Mouse (Mus musculus) C2C12 (cell line): Measurements from ENCODE around the gene Atmin. TPM values are rescaled to one million over a fixed set of nuclear protein-coding genes. Genes with fewer than 3 reads are reported as not detected.

Source experiments
- H3K27me3 ChIP-seq: one replicate; pipeline ENCODE4 v1.6.1; 2011; ENCODE audit not compliant: control insufficient read depth, insufficient read depth, insufficient read length
- H3K36me3 ChIP-seq: one replicate; pipeline ENCODE4 v1.6.1; 2011; ENCODE audit not compliant: control insufficient read depth, insufficient read depth
- H3K4me3 ChIP-seq: one replicate; pipeline ENCODE4 v1.5.1; 2011; ENCODE audit warnings: mild to moderate bottlenecking, control low read depth; ENCODE audit not compliant: poor library complexity, insufficient read depth, severe bottlenecking
- H3K79me2 ChIP-seq: one replicate; pipeline ENCODE4 v1.6.1; 2011; ENCODE audit not compliant: control insufficient read depth, insufficient read depth
- H3K79me3 ChIP-seq: one replicate; pipeline ENCODE4 v1.6.1; 2011; ENCODE audit warnings: low read depth, control low read depth
- H3ac ChIP-seq: one replicate; pipeline ENCODE3; 2011; ENCODE audit warnings: low read depth; ENCODE audit not compliant: control insufficient read depth, insufficient read length
- CEBPB ChIP-seq: IDR thresholded peaks from one replicate; pipeline ENCODE4 v1.6.1; 2011; ENCODE audit warnings: low read depth, mild to moderate bottlenecking, control low read depth, moderate library complexity
- CTCF ChIP-seq: IDR thresholded peaks from one replicate; pipeline ENCODE4 v1.5.1; 2011; ENCODE audit not compliant: control insufficient read depth, insufficient read depth, insufficient read length
- FOSL1 ChIP-seq: IDR thresholded peaks from one replicate; pipeline ENCODE4 v1.8.0; 2011; ENCODE audit warnings: mild to moderate bottlenecking, low read length; ENCODE audit not compliant: poor library complexity, insufficient read depth, severe bottlenecking
- MAX ChIP-seq: IDR thresholded peaks from one replicate; pipeline ENCODE4 v1.6.1; 2011; ENCODE audit warnings: mild to moderate bottlenecking, control low read depth
- MYOD1 ChIP-seq: IDR thresholded peaks from one replicate; pipeline ENCODE4 v1.6.1; 2011; ENCODE audit warnings: low read depth; ENCODE audit not compliant: control insufficient read depth, insufficient read length
- MYOG ChIP-seq: IDR thresholded peaks from one replicate; pipeline ENCODE4 v1.6.1; 2011; ENCODE audit not compliant: control insufficient read depth, insufficient read length; ENCODE audit errors: extremely low read depth
- USF1 ChIP-seq: IDR thresholded peaks from one replicate; pipeline ENCODE4 v1.6.1; 2011; ENCODE audit warnings: low read depth, mild to moderate bottlenecking, control low read depth, moderate library complexity
- long read RNA-seq, 2 experiments: library from polyadenylated mRNA; unstranded; transcript quantifications; one replicate each; pipeline ENCODE4 v2.0.0; 2019 to 2020
- polyA plus RNA-seq: library from polyadenylated mRNA; unstranded; fragments of >200 nt; fragmentation: generic; extraction: Trizol; gene quantifications from one replicate; pipeline ENCODE4 v1.2.1, GENCODE M21; 2012; ENCODE audit warnings: missing spikeins

Atmin gene
- polyA plus RNA-seq: 5.8 TPM
- long read RNA-seq, experiment 1, partial matches to known transcripts: 0 of 3 reads
- long read RNA-seq, experiment 1, other reads (novel, unspliced or antisense): 3 of 3 reads
- long read RNA-seq, experiment 2, full-length matches to known transcripts: 1 of 7 reads
- long read RNA-seq, experiment 2, partial matches to known transcripts: 0 of 7 reads
- long read RNA-seq, experiment 2, other reads (novel, unspliced or antisense): 6 of 7 reads

DNA sequence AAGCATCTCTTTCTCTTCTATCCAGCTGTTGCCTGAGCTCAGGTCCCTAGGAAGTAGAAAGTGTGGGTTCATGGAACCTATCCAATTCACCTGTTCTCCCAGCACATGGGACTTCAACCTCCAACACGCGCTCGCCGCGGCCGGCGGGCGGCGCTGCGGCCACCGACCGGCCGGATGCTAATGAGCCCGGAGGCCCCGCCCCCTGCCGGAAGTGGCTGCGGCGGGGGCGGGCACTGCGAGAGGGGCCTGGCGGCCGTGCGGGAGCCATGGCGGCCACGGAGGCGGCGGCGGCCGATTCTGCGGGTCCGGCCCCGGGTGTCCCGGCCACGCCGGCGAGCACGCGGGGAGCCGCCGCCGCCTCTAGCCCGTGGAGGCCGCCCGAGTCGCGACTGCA, at the start of gene Atmin:
Gene Atmin, plus strand, starts transcription at position 233 of the 394 bp plus-strand sequence.
- no peaks in the 10 kb centered on the region for H3K27me3 ChIP-seq
- H3K4me3 ChIP-seq: peak within 1 kb of the TSS; percentile 79
- no peaks in the 10 kb centered on the region for H3K79me3 ChIP-seq
- TF ChIP-seq MYOD1: no peak
- no peak for TF ChIP-seq USF1
- TF ChIP-seq FOSL1: no peak
- peak; percentile 39 for TF ChIP-seq MAX
- TF ChIP-seq CEBPB: no peak
- peak; percentile 75 for TF ChIP-seq CTCF
- no peaks in the 10 kb centered on the region for H3K36me3 ChIP-seq
- H3K79me2 ChIP-seq: peaks cover 19% of the 10 kb centered on the region
- peak within 1 kb of the TSS; percentile 90 for H3ac ChIP-seq

DNA sequence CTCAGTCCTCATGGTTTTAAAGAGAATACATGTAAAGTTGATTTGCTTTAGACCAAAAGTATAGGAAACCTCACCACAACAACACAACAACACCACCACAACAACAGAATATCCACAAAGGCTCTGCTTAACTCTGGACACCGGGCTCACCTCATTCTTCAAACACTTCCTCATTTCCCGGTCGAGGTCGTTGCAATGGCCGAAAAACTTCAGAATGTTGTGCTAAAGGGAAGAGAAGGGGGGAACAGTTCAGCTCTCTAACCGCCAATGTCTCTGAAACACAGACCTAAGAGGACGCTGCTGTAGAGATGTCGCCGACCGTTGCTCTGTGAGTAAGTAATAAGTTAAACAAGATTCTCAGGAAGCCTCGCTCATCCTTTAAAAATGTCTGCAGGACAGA, 49.3 kb upstream of the Atmin start:
- Histone ChIP-seq H3K27me3 (no peaks in the 10 kb centered on the region), H3K4me3 (no peak overlapping the region), H3K79me3 (no peaks in the 10 kb centered on the region), H3K36me3 (peaks cover 19% of the 10 kb centered on the region), H3ac (no peak overlapping the region), H3K79me2 (peaks cover 15% of the 10 kb centered on the region)
- TF ChIP-seq MAX (no peak), CTCF (no peak), USF1 (no peak), FOSL1 (no peak), MYOG (no peak), MYOD1 (no peak), CEBPB (no peak)

DNA sequence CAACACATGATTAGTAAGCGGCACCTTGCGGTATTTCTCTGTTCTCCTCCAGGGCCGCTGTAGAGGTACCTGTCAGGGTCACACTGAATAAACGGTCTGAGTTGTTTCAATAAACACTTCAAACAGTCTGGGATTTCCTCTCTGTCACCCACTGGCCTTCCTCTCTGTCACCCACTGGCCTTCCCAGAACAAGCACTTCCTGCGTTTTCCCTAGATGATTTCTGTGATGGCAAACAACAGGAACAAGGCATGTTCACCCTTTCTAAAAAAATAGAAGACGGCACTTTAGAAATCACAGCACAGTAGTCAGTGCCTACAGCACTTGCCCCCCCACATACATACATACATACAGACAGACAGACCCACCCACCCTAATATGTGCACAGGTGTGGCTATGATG, 47.7 kb upstream of the Atmin start:
- TF ChIP-seq CTCF: no peak
- TF ChIP-seq MAX: no peak
- TF ChIP-seq CEBPB: no peak
- TF ChIP-seq MYOG: no peak
- TF ChIP-seq MYOD1: no peak
- no peak for TF ChIP-seq FOSL1
- no peak for TF ChIP-seq USF1
- no peak overlapping the region for H3ac ChIP-seq
- no peaks in the 10 kb centered on the region for H3K27me3 ChIP-seq
- H3K79me2 ChIP-seq: peaks cover 15% of the 10 kb centered on the region
- no peak overlapping the region for H3K4me3 ChIP-seq
- H3K36me3 ChIP-seq: peaks cover 13% of the 10 kb centered on the region
- no peaks in the 10 kb centered on the region for H3K79me3 ChIP-seq

DNA sequence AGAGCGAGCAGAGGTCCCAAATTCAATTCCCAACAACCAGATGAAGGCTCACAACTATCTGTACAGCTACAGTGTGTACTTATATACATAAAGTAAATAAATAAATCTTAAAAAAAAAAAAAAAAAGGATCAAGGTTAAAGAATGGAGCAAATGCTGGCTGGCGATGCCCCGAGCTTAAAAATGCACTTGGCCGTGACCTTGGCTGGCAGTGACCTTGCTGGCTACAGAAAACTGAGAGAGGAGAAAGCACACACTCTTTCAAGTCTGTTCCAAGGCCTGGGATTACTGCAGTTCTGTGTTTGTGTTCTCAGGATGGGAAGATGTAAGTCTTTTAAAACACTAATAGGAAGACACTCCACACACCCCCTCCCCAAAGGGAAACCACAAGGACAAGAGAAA, 38.5 kb upstream of the Atmin start:
- Histone ChIP-seq H3ac (no peak overlapping the region), H3K36me3 (no peaks in the 10 kb centered on the region), H3K27me3 (no peaks in the 10 kb centered on the region), H3K79me2 (peaks cover 13% of the 10 kb centered on the region), H3K4me3 (no peak overlapping the region), H3K79me3 (no peaks in the 10 kb centered on the region)
- TF ChIP-seq USF1: no peak
- no peak for TF ChIP-seq MYOD1
- TF ChIP-seq CEBPB: no peak
- no peak for TF ChIP-seq MYOG
- TF ChIP-seq MAX: no peak
- TF ChIP-seq FOSL1: no peak
- TF ChIP-seq CTCF: no peak

DNA sequence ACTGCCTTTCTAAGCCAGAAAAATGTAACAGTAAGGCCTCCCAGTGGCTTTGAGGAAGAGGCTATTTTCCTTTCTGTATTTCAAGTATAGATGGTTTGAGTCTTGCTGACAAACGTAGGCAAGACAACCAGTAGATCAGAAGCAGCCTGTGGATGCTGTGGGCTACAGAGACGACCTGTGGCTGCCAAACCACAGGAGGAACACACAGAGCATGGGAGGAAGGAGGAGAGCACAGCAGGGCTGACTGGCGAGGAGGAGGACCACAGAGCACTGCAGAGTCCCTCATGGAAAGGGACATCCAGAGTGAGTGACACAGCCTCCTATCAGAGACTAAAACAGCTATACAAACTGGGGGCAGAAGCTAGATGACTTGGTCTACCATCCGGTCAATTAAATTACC, 37.9 kb upstream of the Atmin start:
- H3K36me3 ChIP-seq: no peaks in the 10 kb centered on the region
- peaks cover 13% of the 10 kb centered on the region for H3K79me2 ChIP-seq
- H3K4me3 ChIP-seq: no peak overlapping the region
- no peak for TF ChIP-seq CEBPB
- TF ChIP-seq FOSL1: no peak
- TF ChIP-seq USF1: no peak
- TF ChIP-seq MYOD1: no peak
- TF ChIP-seq MAX: no peak
- no peak for TF ChIP-seq MYOG
- no peak for TF ChIP-seq CTCF
- no peaks in the 10 kb centered on the region for H3K79me3 ChIP-seq
- no peak overlapping the region for H3ac ChIP-seq
- H3K27me3 ChIP-seq: no peaks in the 10 kb centered on the region

DNA sequence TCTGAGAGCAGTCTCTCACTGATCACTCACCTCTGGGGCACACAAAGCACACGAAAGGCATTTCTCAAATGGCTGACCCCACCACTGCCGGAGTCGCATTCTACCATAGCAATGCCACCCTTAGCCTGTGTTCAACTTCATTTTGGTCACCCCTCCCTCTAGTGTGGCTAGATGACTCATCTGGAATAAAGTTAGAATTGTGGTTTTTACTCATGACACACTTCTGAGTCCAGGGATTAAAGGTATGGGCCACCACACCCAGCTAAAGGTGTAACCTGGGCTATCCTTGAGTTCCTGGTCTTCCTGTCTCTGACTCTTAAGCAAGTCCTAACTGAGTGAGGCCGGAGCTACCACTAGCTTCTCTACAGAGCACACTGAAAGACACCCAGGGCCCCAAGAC, 37.4 kb upstream of the Atmin start:
- H3ac ChIP-seq: no peak overlapping the region
- H3K79me3 ChIP-seq: no peaks in the 10 kb centered on the region
- no peaks in the 10 kb centered on the region for H3K27me3 ChIP-seq
- H3K4me3 ChIP-seq: no peak overlapping the region
- H3K36me3 ChIP-seq: peaks cover 2% of the 10 kb centered on the region
- peaks cover 13% of the 10 kb centered on the region for H3K79me2 ChIP-seq
- TF ChIP-seq FOSL1 (no peak), MYOG (no peak), USF1 (no peak), MAX (no peak), CEBPB (no peak), MYOD1 (no peak), CTCF (no peak)
